Mouse (Mus musculus) megakaryocyte, embryonic 14.5 days (primary cell): ENCODE measurements at regions not wholly inside any gene's neighbourhood (a gene's known extent, or its start where the extent isn't known, plus 50 kb on each side); places are given as distances from the start of the nearest gene placed in this dataset.

ENCODE experiments used
- H3K27me3 ChIP-seq: replicated peaks from 2 replicates; pipeline ENCODE3; 2012; ENCODE audit warnings: inconsistent platforms
- H3K36me3 ChIP-seq: replicated peaks from 2 replicates; pipeline ENCODE3; 2012; ENCODE audit warnings: low read length, inconsistent platforms, mixed read lengths
- H3K4me1 ChIP-seq: 2 replicates; pipeline ENCODE4 v1.6.1; 2012; ENCODE audit warnings: inconsistent platforms
- H3K4me3 ChIP-seq: replicated peaks from 2 replicates; pipeline ENCODE3; 2012; ENCODE audit warnings: moderate library complexity, mild to moderate bottlenecking, inconsistent platforms
- H3K9me3 ChIP-seq: 2 replicates; pipeline ENCODE4 v1.6.1; 2012; ENCODE audit warnings: inconsistent platforms
- FLI1 ChIP-seq: IDR thresholded peaks from 2 replicates; pipeline ENCODE4 v1.6.1; 2012; ENCODE audit warnings: low read length, inconsistent platforms, mixed read lengths
- GATA1 ChIP-seq: IDR thresholded peaks from 3 replicates; pipeline ENCODE4 v1.6.1; 2012; ENCODE audit warnings: mixed read lengths, low read length, inconsistent platforms, borderline replicate concordance

- H3K9me3 ChIP-seq = no peaks in the 10 kb centered on the region
- H3K36me3 ChIP-seq = no peaks in the 10 kb centered on the region
- H3K27me3 ChIP-seq = peaks cover 4% of the 10 kb centered on the region
- no peaks in the 10 kb centered on the region for H3K4me1 ChIP-seq
- H3K4me3 ChIP-seq = no peak overlapping the region
- TF ChIP-seq GATA1 (no peak), FLI1 (no peak)
These were observed 339.9 kb downstream of the Lpin1 start for GRCm38 (mm10) chr12:16270876-16271275.

GRCm38 (mm10) chr12:16269706-16270105, 341.1 kb downstream of the Lpin1 start:
- Histone ChIP-seq H3K36me3 (no peaks in the 10 kb centered on the region), H3K9me3 (no peaks in the 10 kb centered on the region), H3K4me3 (no peak overlapping the region), H3K27me3 (peaks cover 4% of the 10 kb centered on the region), H3K4me1 (no peaks in the 10 kb centered on the region)
- no peak for TF ChIP-seq GATA1
- TF ChIP-seq FLI1 = no peak

- Histone ChIP-seq H3K4me3 (no peak overlapping the region), H3K4me1 (no peaks in the 10 kb centered on the region), H3K9me3 (no peaks in the 10 kb centered on the region), H3K27me3 (peaks cover 4% of the 10 kb centered on the region), H3K36me3 (no peaks in the 10 kb centered on the region)
- TF ChIP-seq FLI1 (no peak), GATA1 (no peak)
These were observed 342.1 kb downstream of the Lpin1 start for GRCm38 (mm10) chr12:16268621-16269165.

GRCm38 (mm10) chr12:16261465-16261864, 349.3 kb downstream of the Lpin1 start:
- Histone ChIP-seq H3K36me3 (no peaks in the 10 kb centered on the region), H3K4me1 (0 out of 2 replicates have a peak, but pooled peaks cover 4% of the 10 kb centered on the region), H3K27me3 (no peaks in the 10 kb centered on the region), H3K4me3 (no peak overlapping the region), H3K9me3 (no peaks in the 10 kb centered on the region)
- TF ChIP-seq FLI1 (no peak), GATA1 (no peak)

GRCm38 (mm10) chr12:16260981-16261380, 349.8 kb downstream of the Lpin1 start:
- H3K9me3 ChIP-seq = no peaks in the 10 kb centered on the region
- no peaks in the 10 kb centered on the region for H3K27me3 ChIP-seq
- H3K4me3 ChIP-seq = no peak overlapping the region
- TF ChIP-seq FLI1 (no peak), GATA1 (no peak)
- H3K36me3 ChIP-seq = no peaks in the 10 kb centered on the region
- 0 out of 2 replicates have a peak, but pooled peaks cover 4% of the 10 kb centered on the region for H3K4me1 ChIP-seq

- TF ChIP-seq FLI1 (no peak), GATA1 (no peak)
- Histone ChIP-seq H3K9me3 (no peaks in the 10 kb centered on the region), H3K4me3 (no peak overlapping the region), H3K36me3 (no peaks in the 10 kb centered on the region), H3K27me3 (no peaks in the 10 kb centered on the region), H3K4me1 (0 out of 2 replicates have a peak, but pooled peaks cover 4% of the 10 kb centered on the region)
These were observed 350.3 kb downstream of the Lpin1 start for GRCm38 (mm10) chr12:16260501-16260900.

- TF ChIP-seq FLI1 = no peak
- no peak for TF ChIP-seq GATA1
- H3K4me1 ChIP-seq = no peaks in the 10 kb centered on the region
- H3K4me3 ChIP-seq = no peak overlapping the region
These were observed 360.1 kb downstream of the Lpin1 start for GRCm38 (mm10) chr12:16250621-16251020.

GRCm38 (mm10) chr12:16250096-16250495, 360.7 kb downstream of the Lpin1 start:
- Histone ChIP-seq H3K27me3 (peaks cover 1% of the 10 kb centered on the region), H3K9me3 (no peaks in the 10 kb centered on the region)
- TF ChIP-seq FLI1 = no peak
- TF ChIP-seq GATA1 = no peak

More at GRCm38 (mm10) chr12:16250621-16251020, 360.1 kb downstream of the Lpin1 start:
- Histone ChIP-seq H3K36me3 (no peaks in the 10 kb centered on the region), H3K9me3 (no peaks in the 10 kb centered on the region), H3K27me3 (peaks cover 1% of the 10 kb centered on the region)

GRCm38 (mm10) chr12:16239792-16240191, 371.0 kb downstream of the Lpin1 start:
- Histone ChIP-seq H3K36me3 (no peaks in the 10 kb centered on the region), H3K4me1 (no peaks in the 10 kb centered on the region), H3K27me3 (peaks cover 9% of the 10 kb centered on the region), H3K4me3 (no peak overlapping the region), H3K9me3 (no peaks in the 10 kb centered on the region)
- TF ChIP-seq FLI1 (no peak), GATA1 (no peak)

More at GRCm38 (mm10) chr12:16250096-16250495, 360.7 kb downstream of the Lpin1 start:
- no peak overlapping the region for H3K4me3 ChIP-seq
- no peaks in the 10 kb centered on the region for H3K36me3 ChIP-seq
- H3K4me1 ChIP-seq = no peaks in the 10 kb centered on the region

GRCm38 (mm10) chr12:16237498-16237897, 373.3 kb downstream of the Lpin1 start:
- Histone ChIP-seq H3K27me3 (peaks cover 13% of the 10 kb centered on the region), H3K4me1 (no peaks in the 10 kb centered on the region), H3K36me3 (no peaks in the 10 kb centered on the region), H3K4me3 (no peak overlapping the region), H3K9me3 (no peaks in the 10 kb centered on the region)
- TF ChIP-seq GATA1 (no peak), FLI1 (no peak)
